Mouse (Mus musculus) neural tube, embryonic 10.5 days (tissue): ENCODE data around the gene Lmnb2.

ENCODE experiments used
- DNase-seq: peaks from one replicate; pipeline ENCODE4 v3.0.0-alpha.2; 2017; ENCODE audit warnings: low spot score; ENCODE audit errors: extremely low spot score

Gene Lmnb2

DNA sequence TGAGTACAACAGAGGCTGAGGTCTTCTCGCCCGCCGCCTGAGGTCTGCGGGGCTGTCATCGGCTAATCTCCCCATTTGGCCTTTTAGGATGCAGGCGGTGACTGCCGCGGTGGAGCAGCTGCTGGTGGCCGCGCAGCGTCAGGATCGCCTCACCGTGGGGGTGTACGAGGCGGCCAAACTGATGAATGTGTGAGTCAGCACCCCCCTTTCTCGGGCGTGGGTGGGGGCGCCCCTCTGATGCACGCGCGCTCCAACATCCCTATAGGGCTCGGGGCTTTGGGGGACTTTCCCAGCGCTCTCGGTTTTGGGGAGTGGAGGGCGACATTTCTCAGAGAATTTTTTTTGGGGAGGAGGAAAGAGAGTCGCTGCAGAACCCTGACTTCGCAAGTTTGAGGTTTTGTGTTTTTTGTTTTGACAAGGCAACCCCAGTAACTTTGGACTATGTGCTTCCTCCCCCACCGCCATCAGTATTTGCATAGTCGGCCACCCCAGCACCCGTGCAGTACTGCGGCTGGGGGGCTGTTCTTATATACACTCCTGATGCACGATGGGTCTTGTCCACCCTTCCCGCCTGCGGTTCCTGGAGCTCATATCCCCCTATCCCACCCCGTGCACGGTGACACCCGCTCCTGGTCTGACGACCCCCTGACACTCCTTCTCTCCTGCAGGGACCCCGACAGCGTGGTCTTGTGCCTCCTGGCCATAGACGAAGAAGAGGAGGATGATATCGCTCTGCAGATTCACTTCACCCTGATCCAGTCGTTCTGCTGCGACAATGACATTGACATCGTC, 12.5 kb upstream of the Lmnb2 start:
- peak; percentile 45 for DNase-seq

DNA sequence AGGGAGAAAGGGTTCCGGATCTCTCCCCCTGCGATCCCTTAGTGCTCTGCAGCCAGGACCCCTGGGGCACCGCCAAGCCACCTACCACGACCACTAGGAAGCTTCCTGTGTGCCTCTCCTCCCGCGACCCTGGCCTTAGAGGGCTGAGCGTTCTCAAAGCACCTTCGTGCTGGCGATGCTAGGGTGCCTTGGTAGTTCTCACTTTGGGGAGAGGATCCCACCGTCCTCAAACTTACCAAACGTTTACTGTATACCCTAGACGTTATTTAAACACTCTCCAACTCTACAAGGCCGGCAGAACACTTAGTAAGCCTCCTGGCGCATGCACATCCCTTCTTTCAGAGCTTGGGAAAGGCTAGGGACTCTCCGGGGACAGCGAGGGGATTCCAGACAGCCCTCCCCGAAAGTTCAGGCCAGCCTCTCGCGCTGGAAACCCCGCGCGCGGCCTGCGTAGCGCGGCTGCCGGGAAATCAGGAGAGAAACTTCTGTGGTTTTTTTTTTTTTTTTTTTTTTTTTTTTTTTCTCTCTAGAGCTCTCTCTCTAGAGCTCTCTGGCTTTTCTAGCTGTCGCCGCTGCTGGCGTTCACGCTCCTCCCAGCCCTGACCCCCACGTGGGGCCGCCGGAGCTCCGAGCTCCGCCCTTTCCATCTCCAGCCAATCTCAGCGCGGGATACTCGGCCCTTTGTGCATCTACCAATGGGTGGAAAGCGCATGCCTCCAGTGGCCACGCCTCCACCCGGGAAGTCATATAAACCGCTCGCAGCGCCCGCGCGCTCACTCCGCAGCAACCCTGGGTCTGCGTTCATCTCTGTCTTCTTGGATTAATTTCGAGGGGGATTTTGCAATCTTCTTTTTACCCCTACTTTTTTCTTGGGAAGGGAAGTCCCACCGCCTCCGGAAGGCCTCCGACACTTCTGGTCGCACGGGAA, 11.5 kb upstream of the Lmnb2 start, which contains the start of gene Gadd45b:
Gene Gadd45b, plus strand, starts transcription at position 775 of the 928 bp plus-strand sequence.
- peak; percentile 98 for DNase-seq

GRCm38 (mm10) chr10:80928586-80929298, 10.7 kb upstream of the Lmnb2 start:
- DNase-seq, result peak; percentile 86

- no peak for DNase-seq
Observed at GRCm38 (mm10) chr10:80925472-80925871, 7.4 kb upstream of the Lmnb2 start.

DNA sequence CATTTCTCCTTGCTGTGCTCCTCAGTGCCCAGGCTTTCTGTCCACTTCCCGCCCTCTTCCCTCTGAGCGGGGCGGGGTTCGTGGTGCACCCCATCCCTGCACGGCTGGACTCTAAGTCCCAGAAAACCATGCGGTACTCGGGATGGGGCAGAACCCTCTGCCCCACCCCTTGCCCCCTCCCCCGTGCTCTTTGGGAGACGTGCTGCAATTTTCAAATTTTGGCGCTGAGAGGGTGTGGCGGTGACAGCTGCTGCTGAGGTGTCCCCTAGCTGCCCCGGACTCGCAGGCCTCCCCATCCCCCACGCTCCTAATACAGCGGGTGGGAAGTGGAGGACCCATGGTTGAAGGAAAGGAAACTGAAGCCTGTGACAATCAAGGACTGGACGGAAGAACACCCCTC, 3.9 kb upstream of the Lmnb2 start:
- peak; percentile 44 for DNase-seq

DNA sequence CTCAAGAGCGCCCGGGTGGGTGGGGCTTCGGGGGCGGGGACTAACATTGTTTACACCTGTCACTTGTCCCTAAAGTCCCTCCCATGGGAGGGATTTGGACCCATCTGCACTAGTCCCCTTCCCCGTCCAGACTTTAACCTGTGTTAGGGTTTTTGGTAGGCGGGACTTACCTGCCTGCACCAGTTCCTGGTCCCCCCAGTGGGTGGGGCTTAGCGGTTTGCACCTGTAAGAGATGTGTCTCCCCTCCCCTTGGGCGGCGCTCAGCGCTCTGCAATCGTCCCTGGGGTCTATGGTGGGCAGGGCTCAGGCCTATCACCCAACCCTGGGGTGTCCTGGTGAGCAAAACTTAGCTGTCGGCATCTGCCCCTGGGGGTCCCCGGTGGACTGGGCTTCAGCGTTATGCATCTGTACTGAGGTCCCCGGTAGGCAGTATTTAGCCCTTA, 688 bp downstream of the Lmnb2 start:
- peak; percentile 32 for DNase-seq

- no peak for DNase-seq
Observed at GRCm38 (mm10) chr10:80915736-80916135, 2.3 kb downstream of the Lmnb2 start.

GRCm38 (mm10) chr10:80915260-80915659, 2.8 kb downstream of the Lmnb2 start:
- DNase-seq, result no peak

GRCm38 (mm10) chr10:80914253-80914656, 3.8 kb downstream of the Lmnb2 start:
- DNase-seq, result no peak

GRCm38 (mm10) chr10:80913364-80914011, 4.6 kb downstream of the Lmnb2 start:
- DNase-seq, result no peak

- no peak for DNase-seq
Observed at GRCm38 (mm10) chr10:80911891-80912290, 6.2 kb downstream of the Lmnb2 start.

GRCm38 (mm10) chr10:80911354-80911753, 6.7 kb downstream of the Lmnb2 start:
- no peak for DNase-seq

- no peak for DNase-seq
Observed at GRCm38 (mm10) chr10:80909375-80910162, 8.5 kb downstream of the Lmnb2 start.

DNA sequence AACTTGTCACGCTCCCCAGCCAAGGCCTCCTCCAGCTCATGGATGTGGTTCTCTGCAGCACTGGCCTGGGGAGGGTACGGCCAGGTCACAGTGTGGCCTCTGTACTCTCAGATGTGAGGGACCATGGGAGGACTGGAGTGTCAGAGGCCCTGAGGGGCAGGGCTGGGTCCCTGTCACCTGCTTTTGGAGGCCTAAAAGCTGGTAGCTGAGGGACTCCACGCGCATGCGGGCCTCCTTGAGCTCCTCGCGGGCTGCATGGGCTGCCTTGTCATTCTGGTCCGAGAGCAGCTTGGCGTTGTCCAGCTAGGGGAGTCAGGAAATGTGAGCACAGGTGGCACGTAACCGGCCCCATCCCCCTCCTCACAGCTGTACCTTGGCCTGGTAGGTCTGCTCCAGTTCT, 13.3 kb downstream of the Lmnb2 start:
- no peak for DNase-seq

GRCm38 (mm10) chr10:80904004-80904693, 13.9 kb downstream of the Lmnb2 start:
- DNase-seq, result no peak

- DNase-seq, result no peak
Observed at GRCm38 (mm10) chr10:80903282-80903681, 14.8 kb downstream of the Lmnb2 start.

DNA sequence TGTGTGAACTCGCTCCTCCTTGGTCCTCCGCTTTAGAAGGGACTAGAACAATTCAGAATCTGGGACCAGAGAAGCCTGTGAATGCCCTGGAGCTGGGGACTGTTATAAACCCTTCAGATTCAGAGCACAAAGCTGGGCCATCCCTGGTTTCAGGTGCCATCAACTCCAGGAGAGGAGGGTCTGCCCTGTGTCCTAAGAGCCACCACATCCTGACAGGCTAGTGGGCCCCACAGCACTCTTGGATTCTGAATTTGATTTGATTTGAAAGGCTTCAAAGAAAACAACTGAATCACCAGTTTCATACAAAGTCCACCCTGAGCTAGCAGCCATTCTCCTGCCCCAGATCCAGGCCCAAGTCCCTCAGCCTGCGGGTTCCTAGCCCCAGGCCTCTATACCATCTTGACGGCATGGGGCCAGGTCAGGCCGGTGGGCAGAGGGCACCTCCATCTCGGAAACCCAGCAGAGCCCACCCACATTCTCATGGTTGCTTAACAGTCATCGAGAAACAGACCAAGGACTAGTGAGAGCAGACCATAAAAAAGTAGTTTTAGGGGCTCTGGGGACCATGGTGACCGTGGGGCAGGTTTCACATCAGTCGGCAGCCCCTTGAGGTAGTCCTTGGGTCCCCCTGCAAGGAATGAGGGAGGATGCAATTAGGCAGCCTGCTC, 15.6 kb downstream of the Lmnb2 start:
- DNase-seq, result no peak

DNA sequence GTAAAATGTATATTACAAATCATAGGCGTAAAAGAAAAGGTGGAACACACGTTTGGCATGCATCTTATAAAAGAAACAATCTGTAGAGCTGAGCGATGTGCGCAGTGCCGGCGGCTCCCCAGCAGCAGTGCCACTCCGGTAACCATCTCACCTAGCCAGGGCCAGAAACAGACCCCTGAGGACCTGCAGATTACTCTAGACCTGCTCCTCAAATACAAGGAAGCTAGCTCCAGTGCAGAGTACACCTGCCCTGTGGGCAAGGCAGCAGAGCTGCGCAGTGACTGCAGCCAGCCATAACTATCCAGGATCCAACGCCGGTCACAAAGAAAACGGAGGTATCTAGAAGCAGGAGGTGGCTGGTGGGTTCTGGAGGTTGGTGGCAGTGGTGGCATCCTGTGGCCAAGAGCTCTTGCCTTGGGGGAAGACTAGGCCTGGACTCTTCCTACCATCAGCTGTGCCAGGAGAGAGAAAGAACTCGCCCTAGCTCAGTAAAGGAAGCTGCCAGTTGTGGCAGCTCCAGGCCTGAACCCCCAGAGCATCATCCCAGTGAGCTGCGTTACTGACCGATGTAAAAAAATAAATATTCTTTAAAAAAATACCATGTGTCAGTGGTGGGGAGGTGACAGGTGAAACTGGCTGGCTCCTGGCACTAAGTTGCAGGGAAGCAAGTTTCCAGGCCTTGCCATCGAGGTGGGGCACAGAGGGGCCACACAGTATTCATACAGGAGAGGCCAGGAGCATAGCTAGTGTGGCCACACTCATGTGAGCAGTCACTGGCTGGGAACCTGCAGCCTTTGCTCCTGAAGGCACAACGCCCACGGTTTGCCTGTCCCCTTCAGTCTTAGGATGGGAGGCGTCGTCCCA, 16.4 kb downstream of the Lmnb2 start:
- no peak for DNase-seq
